Mouse (Mus musculus): ENCODE results near the gene Rere.

Rere gene

DNA sequence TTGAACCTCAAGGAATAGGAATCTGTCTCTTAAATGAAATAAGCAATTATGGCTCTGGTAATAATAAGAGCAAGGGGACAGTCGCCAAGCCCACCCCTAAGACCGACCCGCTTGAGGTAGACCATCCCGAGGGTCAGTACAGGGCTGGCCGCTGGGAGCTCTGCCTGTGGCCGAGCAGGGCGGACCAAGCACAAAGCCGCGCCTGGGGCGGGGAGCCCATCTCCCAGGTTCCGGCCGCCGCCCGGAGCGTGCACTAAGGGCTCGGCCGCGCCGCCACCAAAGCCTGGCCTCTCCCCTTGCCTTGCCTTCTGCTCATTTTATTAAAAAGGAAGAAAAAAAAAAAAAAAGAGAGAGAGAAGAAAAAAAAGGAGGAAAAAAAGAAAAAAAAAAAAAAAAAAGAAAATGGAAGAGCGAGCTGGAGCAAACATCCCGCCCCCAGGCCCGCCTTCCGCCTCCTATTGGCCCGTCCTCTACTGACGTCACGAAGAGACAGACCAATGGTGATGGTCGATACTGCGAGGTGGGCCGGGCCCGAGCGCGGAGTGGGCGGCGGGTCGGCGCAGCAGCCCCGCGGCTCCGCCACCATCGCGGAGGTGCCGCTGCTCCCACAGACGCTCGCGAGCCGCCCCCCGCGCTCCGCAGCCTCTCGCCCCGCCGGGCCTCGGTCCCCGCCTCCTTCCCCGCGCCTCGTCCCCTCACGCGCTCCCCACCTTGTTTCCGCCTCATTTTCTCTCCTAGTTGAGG, at the start of gene Rere:
Rere (plus strand) TSS at position 629 of the 744 bp plus-strand sequence.
- DNase-seq (ENCODE audit: low read depth in 2 of 2, low spot score in 2 of 2), result peak; percentile 99 to 100

DNA sequence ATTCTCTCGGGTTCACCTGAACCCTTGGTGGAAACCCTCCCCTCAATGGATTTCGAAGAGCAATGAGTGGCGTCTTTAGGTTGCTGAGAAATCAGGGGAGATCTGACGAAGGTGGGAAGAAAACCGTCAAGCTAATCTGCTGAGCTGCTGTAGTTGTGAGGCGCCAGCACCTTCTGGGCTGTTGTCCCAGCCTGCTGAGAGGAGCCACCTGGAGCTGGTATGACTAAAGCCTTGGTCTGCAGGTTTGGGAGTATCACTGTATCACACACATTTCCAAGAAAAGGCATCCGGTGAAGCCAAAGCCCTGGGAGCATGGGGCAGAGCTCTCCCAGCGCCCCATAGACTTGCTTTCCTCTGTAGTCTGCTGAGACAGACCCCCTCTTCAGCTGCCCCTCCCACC, 49.6 kb upstream of the Rere start:
- DNase-seq (ENCODE audit: low read depth in 2 of 2, low spot score in 2 of 2), result no peak

DNA sequence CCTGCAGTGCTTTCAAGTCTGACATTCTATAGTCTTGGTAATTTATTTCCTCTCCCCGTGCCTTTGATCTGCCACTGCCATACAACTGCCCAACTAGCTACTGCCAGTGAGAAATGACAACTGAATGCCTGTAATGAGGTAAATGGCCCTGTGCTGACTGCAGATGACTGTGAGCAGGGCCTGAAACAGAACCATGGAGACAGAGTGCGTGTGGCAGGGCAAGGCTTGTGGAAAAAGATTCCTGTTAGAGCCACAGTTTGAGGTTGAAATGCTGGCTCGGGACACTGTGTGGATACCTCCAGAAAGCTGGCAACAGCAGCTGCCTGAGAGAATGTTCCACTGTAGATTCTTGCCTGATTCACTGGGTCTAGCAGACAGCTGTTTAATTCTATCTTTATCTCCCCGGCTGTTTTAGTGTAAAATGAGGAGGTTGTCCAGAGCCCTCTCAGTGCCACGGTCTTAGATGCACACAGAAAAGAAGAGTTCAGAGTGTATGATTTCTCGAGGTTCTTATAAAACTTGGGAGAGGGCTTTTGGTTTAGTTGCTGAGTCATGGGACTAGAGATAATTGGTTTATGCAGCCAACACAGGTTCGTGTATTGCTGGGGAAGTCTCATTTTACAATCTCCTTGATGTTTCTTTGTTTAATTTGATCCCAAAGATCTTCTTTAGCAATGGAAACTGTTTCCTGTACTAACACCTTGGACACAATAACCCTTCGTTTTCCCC, 46.7 kb upstream of the Rere start:
- no peak for DNase-seq (ENCODE audit: low read depth in 2 of 2, low spot score in 2 of 2)

DNA sequence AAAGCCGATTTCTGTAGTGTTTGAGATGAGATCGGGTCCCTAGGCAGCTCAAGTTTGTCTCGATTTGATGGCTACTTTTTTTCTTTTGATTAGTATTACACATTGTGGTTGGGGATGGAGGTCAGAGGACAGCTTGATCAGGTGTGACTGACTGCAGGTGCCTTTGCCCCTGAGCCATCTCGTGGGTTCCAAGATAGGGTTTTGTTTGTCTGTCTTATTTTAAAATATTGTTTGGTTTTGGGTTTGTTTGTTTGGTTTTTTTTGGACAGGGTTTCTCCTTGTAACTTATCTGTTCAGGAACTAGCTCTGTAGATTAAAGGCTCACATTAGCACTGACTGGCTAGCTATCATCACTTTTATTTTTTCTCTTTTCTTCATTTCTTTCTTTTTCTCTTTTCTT, 45.9 kb upstream of the Rere start:
- DNase-seq (ENCODE audit: low read depth in 2 of 2, low spot score in 2 of 2), result no peak

DNA sequence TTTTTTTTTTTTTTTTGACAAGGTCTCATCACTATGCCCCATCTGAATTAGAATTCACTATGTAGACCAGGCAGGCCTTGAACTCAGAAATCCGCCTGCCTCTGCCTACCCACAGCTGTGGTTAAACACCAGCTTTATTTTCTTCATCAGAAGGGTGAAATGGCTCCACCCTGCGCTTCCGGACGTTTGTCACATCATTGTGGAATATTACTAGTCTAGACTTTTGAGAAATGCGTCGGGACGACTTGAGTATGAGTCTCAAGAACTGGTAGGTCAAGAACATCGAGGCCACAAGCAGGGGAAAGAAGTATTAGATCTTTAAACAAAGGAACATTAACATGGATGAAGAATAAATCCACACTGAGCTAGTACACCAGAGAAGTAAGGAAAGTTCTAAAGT, 45.4 kb upstream of the Rere start:
- DNase-seq (ENCODE audit: low read depth in 2 of 2, low spot score in 2 of 2), result no peak

DNA sequence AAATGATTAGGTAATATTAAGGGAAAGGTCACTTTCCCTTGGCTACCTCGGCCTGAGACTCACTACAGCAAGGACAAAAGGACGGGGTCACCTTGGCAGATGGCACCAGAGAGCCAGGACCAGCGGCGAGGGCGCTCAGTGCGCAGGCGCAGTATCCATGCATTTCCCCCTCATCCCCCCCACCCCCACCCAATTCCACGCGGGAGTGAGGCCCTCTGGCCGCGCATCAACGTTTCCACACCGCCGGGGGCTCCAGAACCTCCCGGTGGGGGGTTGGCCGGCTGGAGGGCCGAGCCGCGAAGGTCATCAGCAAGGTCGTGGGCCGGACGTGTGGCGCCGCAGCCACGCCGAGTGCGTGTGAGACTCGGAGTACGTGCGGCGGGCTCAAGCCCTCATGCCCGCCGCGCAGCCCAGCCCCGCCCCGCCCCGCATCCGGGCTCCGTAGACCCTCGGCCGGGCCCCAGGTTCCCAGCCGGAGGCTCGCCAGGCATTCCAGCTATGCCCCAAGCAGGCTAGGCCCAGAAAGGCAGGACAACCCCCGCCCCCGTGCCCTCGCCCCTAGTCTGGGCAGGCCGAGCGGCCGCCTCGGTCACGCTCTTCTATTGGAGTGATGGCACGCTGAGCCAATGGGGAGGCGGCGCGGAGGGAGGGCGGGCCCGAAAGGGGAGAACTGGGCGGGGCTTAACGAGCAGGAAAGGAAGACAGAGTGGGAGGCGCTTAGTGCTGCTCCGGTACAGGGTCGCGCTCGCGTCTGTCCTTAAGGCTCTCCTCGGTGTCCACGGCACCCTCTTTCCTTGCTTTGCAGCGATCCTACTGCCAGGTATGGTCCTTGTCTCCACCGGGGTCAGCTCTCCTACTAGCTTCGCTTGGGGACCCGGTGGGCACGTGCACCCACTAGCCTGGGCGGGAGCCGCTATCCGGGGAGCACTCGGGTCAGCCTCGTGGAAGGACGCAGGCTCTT, 44.6 kb upstream of the Rere start, which contains the start of gene Eno1:
Eno1 (plus strand) TSS at position 201 of the 961 bp plus-strand sequence.
- DNase-seq (ENCODE audit: low read depth in 2 of 2, low spot score in 2 of 2), result peak; percentile 85 to 94

DNA sequence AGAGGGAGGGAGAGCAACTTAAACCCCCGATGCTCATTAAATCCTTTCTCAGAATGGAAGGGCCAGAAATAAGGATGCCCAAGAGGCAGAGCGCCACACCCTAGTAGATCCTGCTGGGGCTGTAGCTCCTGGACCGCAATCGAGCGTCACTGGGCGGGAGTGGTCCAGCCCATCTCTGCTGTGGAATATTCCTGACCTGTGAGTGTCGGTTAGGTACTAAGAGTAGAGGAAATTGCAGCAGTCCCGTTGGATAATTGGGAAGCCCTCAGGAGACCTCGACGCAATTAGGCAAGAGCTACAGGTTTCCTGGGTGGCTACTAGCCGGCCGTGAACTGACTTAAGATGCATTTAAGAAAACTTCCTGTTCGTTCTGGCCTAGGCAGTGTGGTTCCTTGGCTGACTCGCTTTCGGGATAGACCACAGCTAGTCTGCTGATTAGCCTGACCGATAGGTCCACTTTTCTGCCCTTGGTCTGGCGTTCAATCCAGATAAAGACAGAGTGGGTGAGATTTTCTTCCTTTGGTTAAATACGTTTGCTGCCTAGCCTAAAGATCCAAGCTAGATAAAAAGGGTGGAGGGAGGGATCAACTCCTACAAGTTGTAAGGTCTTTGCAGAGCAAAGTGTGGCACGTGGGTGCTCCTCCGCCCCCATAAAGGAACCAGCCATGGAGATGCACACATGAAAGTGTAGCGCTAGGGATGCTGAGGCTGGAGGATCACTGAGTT, 43.6 kb upstream of the Rere start:
- no peak for DNase-seq (ENCODE audit: low read depth in 2 of 2, low spot score in 2 of 2)

DNA sequence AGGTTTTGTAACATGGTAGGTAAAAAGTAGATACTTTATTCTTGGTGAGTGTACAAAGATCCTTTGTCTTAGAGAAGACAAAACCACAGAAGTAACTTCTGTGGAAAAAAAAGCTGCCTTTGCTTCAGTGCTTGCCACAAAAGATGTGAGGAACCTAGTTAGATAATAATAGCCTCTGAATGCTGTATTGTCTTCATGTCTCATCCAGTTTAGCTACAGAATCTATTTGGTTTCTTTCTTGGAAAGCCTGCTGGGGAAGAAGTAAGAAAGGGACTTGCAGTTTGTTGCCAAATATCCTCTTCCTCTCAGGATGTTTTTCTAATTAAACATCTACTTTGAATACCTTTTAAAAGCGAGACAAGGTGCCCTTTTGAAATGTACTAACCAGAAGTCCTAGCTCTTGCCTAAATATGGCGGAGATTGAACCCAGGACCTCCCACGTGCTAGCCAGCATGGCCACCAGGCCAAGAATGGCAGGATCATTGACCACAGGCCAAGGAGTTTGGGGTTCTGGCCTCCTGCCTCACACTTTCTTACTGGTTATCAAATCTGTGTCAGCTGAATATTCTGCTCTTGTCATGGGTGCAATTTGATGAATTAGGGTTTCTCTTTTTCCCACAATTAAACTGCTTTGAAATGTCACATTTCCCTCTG, 42.9 kb upstream of the Rere start:
- DNase-seq (ENCODE audit: low read depth in 2 of 2, low spot score in 2 of 2), result no peak

DNA sequence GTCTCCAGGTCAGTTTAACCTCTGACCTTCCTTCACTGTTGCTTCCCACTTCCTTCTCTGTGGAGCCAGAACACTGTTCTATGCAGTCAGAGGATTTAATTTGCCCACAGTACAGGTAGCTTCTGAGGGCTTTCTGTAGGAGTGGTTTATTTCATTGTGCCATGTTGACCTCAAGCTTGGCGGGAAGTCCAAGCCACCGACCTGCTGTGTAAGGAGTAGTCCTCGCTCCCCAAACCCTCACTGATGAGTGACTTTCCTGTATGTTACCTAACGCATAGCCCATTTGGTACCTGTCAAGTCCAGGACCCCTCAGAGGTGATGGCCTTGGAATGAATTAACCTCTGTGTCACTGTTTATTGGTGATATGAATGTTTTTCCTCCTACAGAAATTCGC, 42.4 kb upstream of the Rere start:
- no peak for DNase-seq (ENCODE audit: low read depth in 2 of 2, low spot score in 2 of 2)

DNA sequence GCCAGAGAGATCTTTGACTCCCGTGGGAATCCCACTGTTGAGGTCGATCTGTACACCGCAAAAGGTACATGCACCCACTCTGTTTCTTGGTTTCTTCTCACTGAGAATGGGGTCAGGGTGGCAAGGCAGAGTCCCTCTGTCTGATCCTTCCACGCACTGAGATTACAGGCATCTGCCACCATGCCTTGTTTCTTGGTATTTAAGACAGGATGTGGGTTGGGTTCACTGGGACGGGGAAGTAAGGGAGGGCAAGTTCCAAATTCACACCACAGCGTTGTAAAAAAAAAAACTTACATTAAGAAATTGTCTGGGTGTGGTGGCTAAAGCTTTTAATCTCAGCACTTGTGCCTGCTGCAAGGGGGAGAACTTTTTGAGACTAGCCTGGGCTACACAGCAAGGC, 41.9 kb upstream of the Rere start:
- peak; percentile 28 to 43 for DNase-seq (ENCODE audit: low read depth in 2 of 2, low spot score in 2 of 2)

DNA sequence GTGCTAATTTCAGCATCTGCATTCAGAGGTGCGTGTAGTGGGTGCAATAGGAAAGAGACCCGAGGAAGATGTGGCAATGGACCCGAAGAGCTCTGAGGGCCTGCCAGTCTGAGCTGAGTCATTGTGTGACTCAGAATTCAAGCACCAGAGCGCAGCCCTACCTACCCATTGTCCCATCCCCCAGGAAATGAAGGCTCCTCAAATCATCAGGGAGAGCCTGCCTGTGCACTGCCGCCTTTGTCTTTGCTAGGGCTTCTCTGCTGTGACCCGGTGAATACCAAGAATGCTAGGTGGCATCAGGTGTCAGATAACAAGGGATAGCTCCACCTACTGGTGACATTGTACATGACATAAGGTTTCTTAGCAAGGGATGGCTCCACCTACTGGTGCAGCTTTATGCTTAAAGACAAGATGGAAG, 41.5 kb upstream of the Rere start:
- peak; percentile 86 to 92 for DNase-seq (ENCODE audit: low read depth in 2 of 2, low spot score in 2 of 2)

DNA sequence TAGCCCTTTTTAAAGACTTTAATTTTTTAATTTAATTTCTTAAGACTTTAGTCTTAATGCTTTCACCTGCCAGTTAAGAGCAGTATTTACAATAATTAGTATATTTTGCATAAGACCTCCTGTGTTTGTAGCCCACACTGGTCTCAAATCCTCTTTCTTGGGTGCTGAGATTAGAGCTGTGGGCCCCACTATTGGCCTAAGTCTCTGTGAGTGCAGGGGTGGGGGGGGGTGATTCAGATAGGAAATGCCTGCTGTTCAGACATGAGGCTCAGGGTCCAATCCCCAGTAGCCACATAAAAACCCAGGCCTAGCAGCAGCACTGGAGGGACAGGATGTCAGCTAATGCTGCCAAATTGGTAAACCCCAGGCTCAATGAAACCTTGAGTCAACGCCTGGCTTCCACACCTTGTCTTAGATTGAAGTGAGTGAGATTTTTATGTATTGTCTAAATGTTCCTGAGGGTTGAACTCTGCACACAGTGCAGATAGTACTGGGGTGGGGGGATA, 41.0 kb upstream of the Rere start:
- no peak for DNase-seq (ENCODE audit: low read depth in 2 of 2, low spot score in 2 of 2)

DNA sequence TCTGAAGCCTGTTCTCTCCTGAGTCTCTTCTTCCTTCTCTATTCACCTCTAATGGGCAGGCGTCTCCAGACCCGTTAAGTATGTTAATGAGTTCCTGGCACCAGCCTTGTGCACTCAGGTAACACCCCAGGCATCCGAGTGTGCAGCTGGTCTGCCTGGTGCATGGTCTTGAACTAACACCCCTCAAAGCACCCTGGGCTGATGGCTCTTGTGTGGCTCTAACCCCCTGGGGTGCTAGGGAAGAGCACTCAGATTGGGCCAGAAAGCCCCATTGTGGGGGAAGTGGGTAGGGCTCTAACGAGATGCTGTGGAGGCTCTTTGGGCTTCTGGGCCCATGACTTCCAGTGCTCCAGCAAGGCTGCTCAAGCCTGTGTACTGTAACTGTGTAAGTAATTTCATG, 39.7 kb upstream of the Rere start:
- no peak for DNase-seq (ENCODE audit: low read depth in 2 of 2, low spot score in 2 of 2)

DNA sequence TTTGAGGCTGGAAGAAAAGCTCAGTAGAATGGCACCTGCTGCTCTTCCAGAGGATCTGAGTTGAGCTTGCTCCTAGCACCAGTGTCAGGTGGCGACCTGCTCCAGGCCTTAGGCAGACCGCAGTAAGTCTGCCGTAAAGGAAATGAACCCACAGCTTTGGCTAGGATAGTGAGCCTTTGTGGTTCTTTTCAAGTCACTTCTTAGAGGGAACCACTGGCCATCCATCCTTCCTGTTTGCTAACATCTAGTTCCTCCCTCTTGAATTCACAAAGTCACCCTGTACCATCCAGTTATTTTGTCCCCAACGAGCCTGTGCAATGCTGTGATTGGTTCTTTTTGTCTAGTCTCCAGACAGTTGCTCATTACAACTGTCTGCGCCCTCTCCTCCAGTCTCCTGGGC, 38.7 kb upstream of the Rere start:
- DNase-seq (ENCODE audit: low read depth in 2 of 2, low spot score in 2 of 2), result no peak

DNA sequence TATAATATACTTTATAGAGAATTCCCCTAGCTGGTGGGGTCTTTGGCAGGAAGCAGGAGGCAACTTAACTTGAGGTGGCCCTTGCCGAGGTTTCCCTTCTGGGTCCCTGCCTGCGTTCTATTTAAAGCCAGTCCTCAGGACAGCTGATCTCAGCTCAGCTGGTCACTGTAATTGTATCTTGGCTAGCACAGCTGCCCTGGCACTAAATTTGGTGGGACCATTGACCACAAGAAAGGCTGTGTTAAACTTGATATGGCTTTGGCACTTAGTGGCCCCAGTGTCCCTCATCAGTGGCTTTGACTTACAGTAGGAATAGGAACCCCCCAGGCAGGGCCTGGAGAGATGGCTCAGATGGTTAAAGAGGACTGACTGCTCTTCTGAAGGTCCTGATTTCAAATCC, 35.6 kb upstream of the Rere start:
- no peak for DNase-seq (ENCODE audit: low read depth in 2 of 2, low spot score in 2 of 2)

DNA sequence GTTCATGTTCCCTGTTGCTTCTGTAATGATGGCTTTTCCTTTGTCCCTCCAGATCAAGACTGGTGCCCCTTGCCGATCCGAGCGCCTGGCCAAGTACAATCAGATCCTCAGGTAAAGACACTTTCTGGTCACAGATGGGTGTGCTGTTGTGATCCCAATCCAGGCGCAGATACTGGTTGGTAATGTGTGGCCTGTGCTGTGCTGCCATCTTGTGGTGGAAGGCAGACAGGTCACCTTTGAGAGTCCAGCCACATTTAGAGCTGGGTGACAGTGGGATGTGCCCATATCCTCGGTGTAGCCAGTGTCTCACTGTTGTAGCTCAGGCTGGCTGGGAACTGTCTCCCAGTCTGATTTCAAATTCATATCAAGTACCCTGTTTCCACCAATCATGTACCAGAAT, 33.4 kb upstream of the Rere start:
- peak; percentile 55 to 70 for DNase-seq (ENCODE audit: low read depth in 2 of 2, low spot score in 2 of 2)

DNA sequence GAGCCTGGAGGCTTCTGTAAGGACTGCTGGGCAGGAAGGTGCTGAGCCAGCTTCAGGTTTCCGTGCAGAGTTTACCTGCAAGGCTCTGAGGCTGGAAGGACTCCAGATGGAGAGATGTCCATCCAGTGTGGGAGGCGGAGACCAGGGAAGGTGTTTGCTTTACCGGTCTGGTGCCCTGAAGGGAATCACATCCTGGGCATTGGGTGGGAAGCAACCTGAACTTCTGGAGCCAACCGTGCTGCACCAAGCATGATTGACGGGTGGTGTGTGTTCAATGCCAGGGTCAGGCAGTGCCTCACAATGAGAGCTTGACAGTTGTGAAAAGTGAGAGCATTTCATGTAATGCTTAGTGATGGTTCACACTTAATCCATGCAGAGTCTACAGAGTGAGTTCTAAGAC, 32.5 kb upstream of the Rere start:
- no peak for DNase-seq (ENCODE audit: low read depth in 2 of 2, low spot score in 2 of 2)

DNA sequence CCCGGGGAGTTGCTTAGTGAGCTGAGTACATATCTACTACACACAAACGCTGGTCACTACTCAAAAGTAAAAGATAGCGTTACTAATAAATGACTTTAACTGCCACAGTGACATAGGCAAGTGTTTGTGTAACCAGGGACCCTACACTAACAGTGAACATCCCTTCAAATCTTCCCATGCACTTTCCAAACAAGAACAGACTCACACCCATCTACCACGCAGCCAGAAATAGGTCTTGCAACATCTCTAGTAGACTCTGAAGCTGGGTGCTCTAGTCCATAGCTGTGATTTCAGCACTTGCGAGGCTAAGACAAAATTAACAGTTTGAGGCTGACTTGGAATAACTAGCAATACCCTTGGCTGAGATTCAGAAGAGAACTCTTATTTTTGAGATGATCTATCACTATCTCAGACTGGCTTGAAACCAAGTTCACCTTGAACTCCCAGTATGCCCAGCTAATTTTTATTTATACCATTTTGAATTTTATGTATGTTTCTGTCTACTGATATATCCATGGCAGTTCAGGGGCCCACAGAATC, 31.6 kb upstream of the Rere start:
- DNase-seq (ENCODE audit: low read depth in 2 of 2, low spot score in 2 of 2), result no peak

DNA sequence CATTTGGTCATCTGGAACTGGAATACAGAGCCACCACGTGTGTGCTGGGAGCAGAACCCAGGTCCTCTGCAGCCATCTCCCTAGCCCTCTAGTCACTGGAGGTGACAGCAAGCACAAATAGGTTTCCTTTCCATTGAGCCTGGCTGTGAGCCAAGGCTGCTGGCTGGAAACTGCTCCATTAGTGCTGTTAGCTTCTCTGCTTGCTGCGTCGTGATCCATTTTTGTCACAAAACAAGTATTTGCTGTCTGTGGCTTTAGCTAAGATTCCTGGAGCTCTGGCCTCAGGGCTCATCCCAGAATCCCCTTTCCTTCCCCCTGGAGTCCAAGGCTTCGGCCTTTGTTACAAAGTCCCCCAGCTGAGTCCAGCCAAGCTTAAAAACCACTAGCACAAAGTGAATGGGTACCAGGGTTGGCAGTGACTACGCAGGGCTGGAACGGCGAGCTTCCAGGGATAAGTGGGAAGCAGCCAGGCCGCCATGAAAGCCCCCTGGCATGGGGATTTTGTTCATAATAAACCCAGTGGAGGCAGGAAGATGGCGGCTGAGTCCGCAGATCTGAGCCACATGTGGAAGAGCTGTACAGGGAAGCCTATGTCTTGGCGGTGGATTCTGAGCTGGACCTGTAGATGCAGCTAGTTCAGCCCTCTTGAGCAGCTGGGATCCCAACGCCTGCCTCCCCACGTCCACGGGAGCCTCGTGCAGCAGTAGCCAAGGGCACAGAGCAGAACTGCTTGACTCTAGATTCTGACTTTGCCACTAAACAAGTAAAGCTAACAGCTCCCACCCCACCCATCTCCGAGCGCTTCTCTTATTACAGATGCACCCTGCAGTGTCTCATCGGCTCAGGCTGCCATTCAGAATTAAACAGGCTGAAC, 30.7 kb upstream of the Rere start:
- DNase-seq (ENCODE audit: low read depth in 2 of 2, low spot score in 2 of 2), result no peak

Measured in CD8-positive naive resting alpha-beta T cell, adult 2 months (primary cell).